Mouse (Mus musculus) heart, embryonic 11.5 days (tissue): Measurements from ENCODE around the gene Hmgcll1. TPM values are rescaled to one million over a fixed set of nuclear protein-coding genes. Genes with fewer than 3 reads are reported as not detected.

ENCODE experiments used
- ATAC-seq: fragments of 200-750 bp; cut with Nextera tagmentation; replicated peaks from 2 replicates; pipeline ENCODE4 v1.8.0; 2017; ENCODE audit warnings: moderate library complexity; ENCODE audit not compliant: insufficient number of reproducible peaks, low FRiP score, low TSS enrichment
- H3K27ac ChIP-seq: fragments of 300-500 bp; sonication (generic); 2 replicates; pipeline ENCODE4 v1.5.1; 2014; ENCODE audit warnings: mild to moderate bottlenecking, low read depth, low read length
- H3K27me3 ChIP-seq: fragments of 300-500 bp; sonication (generic); 2 replicates; pipeline ENCODE4 v1.6.1; 2014; ENCODE audit warnings: mild to moderate bottlenecking, low read length, mixed read lengths; ENCODE audit not compliant: control insufficient read depth, insufficient read depth
- H3K36me3 ChIP-seq: fragments of 300-500 bp; sonication (generic); 2 replicates; pipeline ENCODE4 v1.6.1; 2014; ENCODE audit warnings: mild to moderate bottlenecking, low read length, moderate library complexity, mixed read lengths; ENCODE audit not compliant: control insufficient read depth, insufficient read depth
- H3K4me1 ChIP-seq: fragments of 300-500 bp; sonication (generic); 2 replicates; pipeline ENCODE4 v1.6.1; 2014; ENCODE audit warnings: low read length; ENCODE audit not compliant: control insufficient read depth, insufficient read depth
- H3K4me2 ChIP-seq: fragments of 300-500 bp; sonication (generic); 2 replicates; pipeline ENCODE4 v1.6.1; 2014; ENCODE audit warnings: mild to moderate bottlenecking, moderate library complexity
- H3K4me3 ChIP-seq: fragments of 300-500 bp; sonication (generic); 2 replicates; pipeline ENCODE4 v1.5.1; 2014; ENCODE audit warnings: low read depth, low read length
- H3K9ac ChIP-seq: fragments of 300-500 bp; sonication (generic); 2 replicates; pipeline ENCODE4 v1.6.1; 2014; ENCODE audit warnings: mild to moderate bottlenecking, low read depth, low read length, moderate library complexity
- H3K9me3 ChIP-seq: fragments of 300-500 bp; sonication (generic); replicated peaks from 2 replicates; pipeline ENCODE4 v1.6.1; 2016; ENCODE audit warnings: low read length; ENCODE audit not compliant: control insufficient read depth
- WGBS: fragments of 180-500 bp; shearing (Covaris S2); extraction: QIAGEN DNeasy Blood & Tissue Kit; methylation state at CpG from one replicate; pipeline ENCODE4 v1.1.7; 2014; ENCODE audit not compliant: insufficient replicate concordance; 5-methylcytosine and 5-hydroxymethylcytosine counted together
- polyA plus RNA-seq: library from polyadenylated mRNA; unstranded; fragments of >200 nt; fragmentation: Nextera tagmentation; extraction: Ambion mirVana; gene quantifications from 2 replicates; pipeline ENCODE4 v1.2.1, GENCODE M21; 2014

Gene Hmgcll1
- polyA plus RNA-seq, 1 experiment from 2014 or later = 3.5 TPM

GRCm38 (mm10) chr9:76007342-76007970 is 7.2 kb upstream of the Hmgcll1 start:
- Histone ChIP-seq H3K9ac (no peak overlapping the region), H3K4me3 (no peak overlapping the region), H3K4me1 (peaks cover 6% of the 10 kb centered on the region), H3K9me3 (no peaks in the 10 kb centered on the region), H3K27ac (no peak overlapping the region), H3K4me2 (no peak overlapping the region), H3K27me3 (no peaks in the 10 kb centered on the region), H3K36me3 (no peaks in the 10 kb centered on the region)
- no peak for ATAC-seq
- WGBS = 15% methylated on average over 6 of the region's 6 CpGs

GRCm38 (mm10) chr9:76013789-76014188 is 866 bp upstream of the Hmgcll1 start:
- H3K27me3 ChIP-seq = no peaks in the 10 kb centered on the region

GRCm38 (mm10) chr9:76015971-76016370 is 1.3 kb downstream of the Hmgcll1 start:
- no peaks in the 10 kb centered on the region for H3K36me3 ChIP-seq
- no peaks in the 10 kb centered on the region for H3K4me1 ChIP-seq
- no peak overlapping the region for H3K9ac ChIP-seq
- no peaks in the 10 kb centered on the region for H3K9me3 ChIP-seq
- no peak overlapping the region for H3K4me2 ChIP-seq
- no peak overlapping the region for H3K4me3 ChIP-seq
- WGBS = 95% methylated on average over 5 of the region's 5 CpGs
- H3K27me3 ChIP-seq = no peaks in the 10 kb centered on the region
- H3K27ac ChIP-seq = no peak overlapping the region
- no peak for ATAC-seq

More at GRCm38 (mm10) chr9:76013789-76014188, 866 bp upstream of the Hmgcll1 start:
- Histone ChIP-seq H3K27ac (no peak overlapping the region), H3K36me3 (no peaks in the 10 kb centered on the region), H3K4me1 (no peaks in the 10 kb centered on the region), H3K4me3 (no peak overlapping the region), H3K9me3 (no peaks in the 10 kb centered on the region), H3K4me2 (no peak overlapping the region), H3K9ac (no peak overlapping the region)
- WGBS = 63% methylated on average over 6 of the region's 6 CpGs
- ATAC-seq = no peak

GRCm38 (mm10) chr9:76016506-76016905 is 1.9 kb downstream of the Hmgcll1 start:
- Histone ChIP-seq H3K4me1 (no peaks in the 10 kb centered on the region), H3K9me3 (no peaks in the 10 kb centered on the region), H3K27ac (no peak overlapping the region), H3K4me3 (no peak overlapping the region), H3K36me3 (no peaks in the 10 kb centered on the region), H3K9ac (no peak overlapping the region), H3K27me3 (no peaks in the 10 kb centered on the region), H3K4me2 (no peak overlapping the region)
- no peak for ATAC-seq
- WGBS = 75% methylated on average over 10 of the region's 10 CpGs

- Histone ChIP-seq H3K27ac (no peak overlapping the region), H3K4me1 (no peaks in the 10 kb centered on the region), H3K9me3 (no peaks in the 10 kb centered on the region), H3K4me3 (no peak overlapping the region), H3K27me3 (no peaks in the 10 kb centered on the region), H3K36me3 (no peaks in the 10 kb centered on the region), H3K4me2 (no peak overlapping the region), H3K9ac (no peak overlapping the region)
- ATAC-seq = no peak
- WGBS = 76% methylated on average over 5 of the region's 5 CpGs
Observed at GRCm38 (mm10) chr9:76023551-76023973, 8.9 kb downstream of the Hmgcll1 start.

GRCm38 (mm10) chr9:76024277-76025246 is 9.9 kb downstream of the Hmgcll1 start:
- no peaks in the 10 kb centered on the region for H3K9me3 ChIP-seq
- no peak overlapping the region for H3K9ac ChIP-seq
- no peaks in the 10 kb centered on the region for H3K4me1 ChIP-seq
- no peak overlapping the region for H3K4me2 ChIP-seq
- H3K36me3 ChIP-seq = no peaks in the 10 kb centered on the region
- WGBS = 40% methylated on average over 5 of the region's 5 CpGs
- no peaks in the 10 kb centered on the region for H3K27me3 ChIP-seq
- H3K4me3 ChIP-seq = no peak overlapping the region
- peak overlapping the region; percentile 50 for H3K27ac ChIP-seq
- no peak; the same call in 1 of the 2 replicates for ATAC-seq

- no peaks in the 10 kb centered on the region for H3K36me3 ChIP-seq
- 83% methylated on average over 16 of the region's 16 CpGs for WGBS
- H3K4me3 ChIP-seq = no peak overlapping the region
- no peak for ATAC-seq
- H3K9ac ChIP-seq = no peak overlapping the region
- no peaks in the 10 kb centered on the region for H3K9me3 ChIP-seq
- no peak overlapping the region for H3K4me2 ChIP-seq
- no peaks in the 10 kb centered on the region for H3K27me3 ChIP-seq
- no peaks in the 10 kb centered on the region for H3K4me1 ChIP-seq
- no peak overlapping the region for H3K27ac ChIP-seq
Observed at GRCm38 (mm10) chr9:76029471-76030199, 15.0 kb downstream of the Hmgcll1 start.

- H3K4me1 ChIP-seq = no peaks in the 10 kb centered on the region
- no peaks in the 10 kb centered on the region for H3K27me3 ChIP-seq
- no peak overlapping the region for H3K4me2 ChIP-seq
- WGBS = 83% methylated on average over 7 of the region's 7 CpGs
- no peak for ATAC-seq
- no peak overlapping the region for H3K4me3 ChIP-seq
- no peaks in the 10 kb centered on the region for H3K36me3 ChIP-seq
- H3K9ac ChIP-seq = no peak overlapping the region
- H3K9me3 ChIP-seq = no peaks in the 10 kb centered on the region
- no peak overlapping the region for H3K27ac ChIP-seq
Observed at GRCm38 (mm10) chr9:76035058-76035457, 20.4 kb downstream of the Hmgcll1 start.
